Mouse (Mus musculus) Muller cell, postnatal 12 days (primary cell): ENCODE measurements around the gene Epha5.

ENCODE experiments used
- DNase-seq: peaks from one replicate; pipeline ENCODE4 v3.0.0-alpha.2; 2015; ENCODE audit errors: inconsistent ontology term

The Epha5 gene

DNA sequence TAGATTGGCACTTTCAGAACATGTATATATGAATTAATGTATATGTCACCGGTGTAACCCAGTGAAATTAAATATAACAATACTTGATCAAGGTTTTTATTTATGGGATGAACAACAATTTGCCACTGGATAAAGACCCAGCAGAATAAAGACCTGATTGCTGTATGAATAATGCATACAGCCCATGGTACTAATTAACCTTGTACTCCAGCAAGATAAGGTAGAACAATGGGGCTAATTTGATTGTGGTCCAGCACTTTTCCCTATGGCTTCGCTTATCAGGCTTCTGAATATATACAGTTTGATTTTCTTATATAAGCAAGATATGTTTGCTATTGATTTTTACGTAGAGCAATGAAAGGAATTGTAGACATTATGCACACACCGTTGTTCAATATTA lies 103.6 kb downstream of the Epha5 start:
- DNase-seq = no peak

DNA sequence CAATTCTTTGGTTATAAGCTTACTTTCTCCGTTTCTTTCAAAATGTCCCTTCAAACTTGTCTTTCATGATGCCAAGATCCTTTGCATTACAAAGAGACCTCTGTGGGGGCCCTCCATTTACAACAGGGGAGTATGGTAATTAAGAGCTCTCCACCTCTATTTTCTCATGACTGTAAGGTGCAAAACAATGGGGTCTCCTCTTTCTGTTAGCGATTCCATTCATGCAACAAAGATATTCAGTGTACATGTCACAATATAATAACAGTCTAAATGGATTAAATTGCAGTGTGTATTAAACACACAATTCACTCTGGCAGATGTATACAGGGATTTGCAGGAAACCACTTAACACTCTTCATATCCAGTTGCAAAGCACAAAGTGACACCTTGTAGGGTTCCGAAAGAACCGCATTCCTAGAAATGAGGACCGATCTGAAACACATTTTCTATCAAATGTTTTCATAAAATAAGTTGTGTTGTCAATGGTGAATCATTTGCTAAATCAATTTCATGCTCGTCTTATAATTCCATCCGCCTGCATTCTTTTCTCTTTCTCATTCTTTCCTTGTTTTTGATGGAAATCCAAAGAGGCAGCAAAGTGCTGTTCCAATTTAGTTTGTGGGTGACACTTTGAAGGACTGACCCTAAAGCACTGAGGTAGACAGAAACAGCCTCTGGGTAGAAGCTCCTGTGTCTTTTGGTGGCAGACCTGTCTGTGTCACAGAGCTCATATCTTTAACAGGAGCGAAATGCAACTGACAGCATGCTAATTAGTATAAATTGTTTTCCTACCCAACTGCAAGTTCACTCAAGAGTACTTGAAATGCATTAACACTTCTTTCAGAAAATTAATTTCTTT lies 118.1 kb downstream of the Epha5 start:
- peak; percentile 76 for DNase-seq

DNA sequence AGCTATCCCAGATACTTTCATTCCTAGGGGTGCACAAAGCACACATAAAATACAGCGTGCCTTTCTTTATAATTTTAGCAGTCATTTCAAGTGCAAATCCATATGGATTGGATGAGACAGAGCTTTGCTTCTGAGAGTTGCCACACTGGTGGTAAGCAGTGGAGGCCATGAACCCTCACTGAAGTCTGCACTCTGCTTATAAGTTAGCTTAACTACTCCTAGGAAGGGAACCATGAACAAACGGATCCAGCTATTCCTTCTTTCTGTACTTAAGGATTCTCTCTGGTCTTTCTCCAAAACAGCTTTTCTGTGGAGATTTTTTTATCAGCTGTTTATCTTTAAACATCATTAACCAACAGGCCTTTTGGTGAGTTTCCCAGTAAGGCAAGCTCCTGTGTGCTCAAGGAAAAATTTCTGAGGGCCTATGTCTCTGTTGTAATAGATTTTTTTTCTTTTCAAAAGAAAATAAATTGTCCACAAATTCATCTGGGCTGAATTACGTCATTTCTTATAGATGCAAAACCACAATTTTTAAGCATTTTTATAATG lies 127.7 kb downstream of the Epha5 start:
- no peak for DNase-seq

DNA sequence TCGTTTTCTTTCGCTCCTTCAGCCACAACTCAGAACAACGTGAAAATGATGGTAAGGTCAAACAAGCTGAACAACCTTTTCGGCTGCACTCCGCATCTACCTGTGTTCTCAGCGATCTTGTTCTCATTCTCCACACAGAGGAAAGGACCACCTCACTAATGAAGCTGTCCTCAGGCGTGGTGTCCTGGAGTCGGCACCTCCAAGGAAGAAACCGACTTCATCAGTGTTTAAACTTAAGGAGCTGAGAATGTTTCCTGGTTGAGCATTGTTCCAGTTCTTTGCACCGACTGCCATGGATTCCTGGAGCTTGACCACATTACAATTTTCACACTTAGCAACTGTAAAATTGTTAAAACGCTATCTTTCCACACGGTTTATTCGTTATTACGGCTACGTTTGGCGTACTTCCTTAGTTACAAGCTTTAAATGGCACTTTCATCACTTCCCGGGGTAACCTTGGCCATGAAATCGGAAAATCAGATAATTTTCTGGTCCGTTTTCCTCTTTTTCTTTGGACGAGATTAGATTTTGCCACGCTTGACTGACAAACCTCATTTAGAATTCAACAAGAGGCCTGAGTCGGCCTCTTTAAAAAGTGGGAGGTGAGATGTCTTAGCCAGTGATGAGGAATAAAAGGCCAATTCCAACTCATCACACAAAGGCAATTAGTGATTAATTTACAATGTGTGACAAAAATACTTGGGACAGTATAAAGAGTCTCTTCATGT lies 135.7 kb downstream of the Epha5 start:
- DNase-seq = peak; percentile 87

GRCm38 (mm10) chr5:84276996-84277395 lies 140.2 kb downstream of the Epha5 start:
- DNase-seq = no peak

GRCm38 (mm10) chr5:84265407-84265806 lies 151.8 kb downstream of the Epha5 start:
- DNase-seq = no peak

- DNase-seq = no peak
Measured at GRCm38 (mm10) chr5:84263999-84264398, 153.2 kb downstream of the Epha5 start.

DNA sequence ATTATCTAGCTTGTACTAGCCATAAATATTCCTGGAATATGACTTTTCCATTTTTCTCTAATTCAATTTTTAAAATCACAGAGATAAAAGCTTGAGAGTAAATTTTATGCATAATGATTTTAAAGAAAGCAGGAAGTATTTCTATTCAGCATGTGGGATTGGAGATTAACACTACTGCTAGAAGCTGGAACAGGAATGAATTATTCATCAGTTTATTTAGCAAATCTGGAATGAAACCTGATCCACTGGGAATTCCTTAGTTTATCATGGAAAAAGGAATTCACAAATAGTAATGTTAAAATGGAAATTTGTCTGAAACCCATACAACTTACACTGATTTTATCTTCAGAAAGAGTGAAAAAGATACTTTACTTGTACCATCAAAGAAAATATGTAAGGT lies 187.2 kb downstream of the Epha5 start:
- peak; percentile 11 for DNase-seq

GRCm38 (mm10) chr5:84208609-84209008 lies 208.6 kb downstream of the Epha5 start:
- DNase-seq = no peak

GRCm38 (mm10) chr5:84193348-84193747 lies 223.8 kb downstream of the Epha5 start:
- no peak for DNase-seq

GRCm38 (mm10) chr5:84184189-84184588 lies 233.0 kb downstream of the Epha5 start:
- DNase-seq = no peak

DNA sequence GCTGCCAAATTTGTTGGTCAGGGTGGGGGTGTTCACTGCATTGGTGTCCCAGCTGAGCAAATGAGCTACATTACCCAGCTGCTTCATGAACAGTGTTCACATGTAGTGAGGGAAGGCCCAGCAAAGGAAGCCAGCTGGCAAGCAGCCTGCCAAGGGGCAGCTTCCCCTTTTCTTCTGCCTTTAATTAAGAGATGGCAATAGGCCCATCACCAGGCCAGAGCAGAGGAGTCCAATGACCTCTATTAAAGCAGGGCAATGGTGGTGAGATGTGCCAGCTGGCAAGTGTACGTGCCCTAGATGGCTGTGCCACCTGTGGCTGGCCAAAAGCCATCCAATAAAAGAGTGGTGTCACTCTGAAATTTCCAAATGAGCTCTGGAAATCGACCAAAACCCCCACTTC lies 264.1 kb downstream of the Epha5 start:
- DNase-seq = peak; percentile 93

DNA sequence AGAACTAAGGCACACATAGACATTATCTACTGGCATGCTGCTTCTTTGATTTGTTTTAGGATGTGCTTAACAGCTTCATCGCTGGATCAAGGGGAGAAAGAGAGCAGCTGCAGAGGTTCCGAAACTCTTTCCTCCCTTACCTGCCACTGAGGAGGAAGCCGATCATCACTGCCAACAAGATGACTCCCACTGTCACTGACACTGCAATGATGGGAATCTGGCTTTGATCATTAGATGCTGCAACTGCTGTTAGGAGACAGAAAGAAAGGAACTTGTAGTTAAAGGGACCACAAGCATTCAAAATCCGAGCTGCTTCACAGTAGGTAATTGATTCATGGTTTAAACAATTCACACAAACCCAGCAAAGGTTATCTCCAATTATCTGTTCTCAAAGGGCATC lies 275.0 kb downstream of the Epha5 start:
- DNase-seq = no peak

- DNase-seq = no peak
Measured at GRCm38 (mm10) chr5:84095947-84096346, 321.2 kb downstream of the Epha5 start.

- DNase-seq = no peak
Measured at GRCm38 (mm10) chr5:84081321-84081720, 335.9 kb downstream of the Epha5 start.

- DNase-seq = no peak
Measured at GRCm38 (mm10) chr5:84070976-84071375, 346.2 kb downstream of the Epha5 start.

DNA sequence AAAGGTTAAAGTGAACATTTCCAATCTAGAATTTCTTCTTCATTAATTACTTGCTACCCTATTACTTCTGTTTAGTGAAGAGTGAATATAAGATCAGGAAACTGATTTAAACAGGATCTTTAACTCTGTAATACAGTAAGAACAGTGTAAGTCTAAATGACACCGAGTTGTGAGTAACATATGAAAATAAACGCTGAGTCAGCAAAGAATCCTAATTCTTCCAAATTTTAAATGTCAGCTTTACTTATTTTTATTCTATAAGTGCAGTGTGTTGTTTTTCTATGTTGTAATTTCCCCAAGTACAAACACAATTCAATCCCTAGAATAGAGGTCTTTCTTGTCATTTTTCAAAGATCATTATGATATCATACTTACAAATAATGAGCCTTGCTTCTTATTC lies 363.3 kb downstream of the Epha5 start:
- no peak for DNase-seq

DNA sequence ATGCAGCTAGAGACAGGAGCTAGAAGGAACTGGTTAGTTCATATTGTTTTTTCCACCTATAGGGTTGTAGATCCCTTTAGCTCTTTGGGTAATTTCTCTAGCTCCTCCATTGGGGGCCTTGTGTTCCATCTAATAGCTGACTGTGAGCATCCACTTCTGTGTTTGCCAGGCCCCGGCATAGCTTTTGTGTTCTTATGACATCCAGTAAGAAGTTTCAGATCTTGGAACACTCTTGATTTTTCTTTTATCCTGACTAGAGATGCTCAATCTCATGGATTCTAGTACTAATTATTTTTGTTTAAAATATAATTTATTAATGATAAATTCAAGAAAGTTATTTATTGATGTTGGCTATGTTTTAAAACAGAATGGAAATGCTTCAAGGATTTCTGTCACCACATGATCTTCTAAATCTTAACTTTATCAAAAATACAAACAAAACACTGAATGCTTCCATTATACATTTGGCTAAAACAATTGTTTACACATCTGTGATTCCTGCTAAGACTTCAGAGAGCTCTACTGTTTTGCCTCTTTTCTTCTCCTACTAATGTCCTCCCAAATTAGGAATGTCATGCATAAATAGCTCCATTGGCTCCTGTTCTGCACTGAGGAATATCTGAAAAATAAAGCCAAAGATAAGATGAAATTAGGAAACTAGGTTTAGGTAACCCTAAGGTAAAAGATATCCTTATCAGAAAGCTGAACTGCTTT lies 379.8 kb downstream of the Epha5 start:
- DNase-seq = no peak
